Mouse (Mus musculus): ENCODE measurements at regions not wholly inside any gene's neighbourhood (a gene's known extent, or its start where the extent isn't known, plus 50 kb on each side); places are given as distances from the start of the nearest gene placed in this dataset.

DNA sequence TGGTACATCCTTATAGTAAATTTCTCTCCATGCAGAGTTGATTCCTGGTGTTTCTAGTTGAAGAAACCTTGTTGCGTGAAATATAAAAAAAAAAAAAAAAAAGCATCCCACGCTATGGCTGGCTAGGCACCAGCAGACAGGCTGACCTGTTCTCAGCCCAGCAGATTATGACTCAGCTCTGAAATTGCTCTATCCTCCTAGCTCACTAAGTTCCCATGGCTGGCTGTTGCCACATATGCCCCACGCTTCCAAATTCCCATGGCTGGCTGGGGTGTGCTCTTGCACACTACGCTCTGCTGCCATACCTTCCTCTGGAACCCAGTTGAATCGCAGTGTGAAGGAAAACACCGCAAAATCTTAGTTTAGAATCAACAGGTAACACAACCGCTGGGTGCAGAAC lies 270.1 kb downstream of the Mid1ip1 start:
- DNase-seq (ENCODE audit: low spot score in 2 of 2) = no peak
- Histone ChIP-seq H3K27ac (no peak overlapping the region), H3K4me3 (no peak overlapping the region)
- TF ChIP-seq CTCF (conservative IDR thresholded peaks at IDR 0.05) = no peak

DNA sequence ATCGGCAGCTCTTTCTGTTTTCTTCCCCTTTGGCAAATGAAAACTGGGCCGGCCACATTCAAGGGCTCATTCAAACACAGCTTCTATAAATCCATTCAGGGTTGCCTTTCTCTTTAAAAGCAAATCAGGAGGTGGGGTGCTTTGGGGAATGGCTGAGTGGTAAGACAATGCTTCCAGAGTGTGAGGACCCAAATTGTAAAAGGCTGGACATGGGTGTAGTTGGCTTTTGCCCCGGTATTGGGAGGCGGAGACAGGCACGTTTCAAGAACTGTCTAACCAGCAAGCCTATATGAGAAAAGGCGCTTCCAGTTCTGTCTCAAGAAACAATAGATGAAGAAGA lies 277.0 kb downstream of the Mid1ip1 start:
- DNase-seq (ENCODE audit: low spot score in 2 of 2) = no peak
- no peak for TF ChIP-seq CTCF (conservative IDR thresholded peaks at IDR 0.05)
- Histone ChIP-seq H3K27ac (peak overlapping the region; percentile 78), H3K4me3 (peak overlapping the region; percentile 43; the same call in 1 of the 2 replicates)

DNA sequence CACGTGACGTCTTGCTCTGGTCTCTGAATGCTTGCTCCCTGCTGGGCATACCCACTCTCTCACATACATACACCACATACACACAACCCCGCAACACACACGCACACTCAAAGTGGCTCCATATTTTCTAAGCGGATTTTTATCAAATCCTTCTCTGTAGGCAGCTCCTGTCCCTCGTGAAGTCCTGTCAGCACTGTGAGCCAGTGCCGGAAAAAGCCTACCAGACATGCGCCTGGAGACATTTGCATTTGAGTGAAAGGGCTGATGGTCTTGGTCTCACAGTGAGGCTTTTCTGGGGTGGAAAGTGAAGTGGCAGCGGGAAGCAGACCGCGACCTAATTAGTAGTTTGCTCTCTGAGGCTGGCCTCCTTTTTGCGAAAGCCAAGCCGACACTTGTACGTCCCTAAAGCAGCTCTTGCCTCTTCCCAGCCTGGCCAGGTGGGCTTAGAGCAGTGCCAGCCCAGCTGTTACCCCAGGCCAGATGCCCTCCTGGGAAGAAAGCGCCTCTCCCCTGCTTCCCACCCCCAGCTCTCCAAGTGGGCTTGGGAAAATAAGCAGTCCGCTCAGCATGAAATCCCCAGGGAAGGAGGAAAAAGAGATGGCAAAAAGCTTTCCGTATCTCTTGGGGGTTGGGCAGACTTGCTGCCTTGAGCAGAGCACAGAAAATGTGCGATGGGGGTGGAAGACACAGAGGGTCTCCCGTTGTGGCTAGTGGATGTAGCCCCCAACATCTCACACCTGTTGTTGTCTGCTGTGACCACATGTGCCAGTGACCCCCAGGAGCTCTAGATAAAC lies 277.6 kb downstream of the Mid1ip1 start:
- H3K27ac ChIP-seq = peak overlapping the region; percentile 78
- no peak for TF ChIP-seq CTCF (conservative IDR thresholded peaks at IDR 0.05)
- peak overlapping the region; percentile 43 for H3K4me3 ChIP-seq
- DNase-seq (ENCODE audit: low spot score in 2 of 2) = peak; percentile 16 to 29

DNA sequence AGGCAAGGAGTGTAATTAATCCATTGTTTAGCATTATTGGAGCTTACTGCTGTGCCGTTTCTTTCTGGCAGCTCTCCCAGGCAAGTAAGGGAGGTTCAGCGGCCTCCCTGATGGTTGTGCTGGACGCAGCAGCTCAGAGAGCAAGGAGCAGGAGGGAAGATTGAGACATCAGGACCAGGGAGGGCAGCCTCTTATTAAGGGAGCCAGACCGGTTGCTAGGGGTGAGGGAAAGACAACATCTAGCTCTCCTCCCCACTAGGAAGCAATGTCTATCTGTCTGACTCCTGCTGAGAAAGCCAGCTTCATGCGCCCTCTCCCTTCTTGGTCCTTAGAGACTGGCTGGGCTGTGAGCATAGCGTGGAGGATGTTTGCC lies 278.2 kb downstream of the Mid1ip1 start:
- H3K4me3 ChIP-seq = peak overlapping the region; percentile 43; the same call in 1 of the 2 replicates
- H3K27ac ChIP-seq = peak overlapping the region; percentile 78
- no peak for TF ChIP-seq CTCF (conservative IDR thresholded peaks at IDR 0.05)
- no peak for DNase-seq (ENCODE audit: low spot score in 2 of 2)

DNA sequence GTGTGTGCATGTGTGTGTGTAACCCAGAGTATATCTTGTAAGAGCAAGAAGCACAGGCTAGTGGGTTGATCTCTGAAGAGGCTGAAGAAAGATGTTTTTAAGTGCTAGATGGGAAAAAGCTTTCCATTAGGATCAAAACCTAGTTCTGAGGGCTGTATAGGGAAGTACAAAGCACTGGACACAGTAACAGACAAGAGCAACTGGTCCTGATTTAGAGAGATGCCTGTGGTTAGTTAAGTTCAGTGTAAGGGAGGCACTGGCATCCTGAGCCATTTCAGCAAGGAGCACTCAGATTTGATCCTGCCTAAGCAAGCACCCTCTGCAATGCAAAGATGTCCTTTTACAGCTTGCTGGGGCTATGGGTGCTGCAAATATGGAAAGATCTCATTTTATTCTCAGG lies 280.1 kb downstream of the Mid1ip1 start:
- TF ChIP-seq CTCF (conservative IDR thresholded peaks at IDR 0.05) = no peak
- DNase-seq (ENCODE audit: low spot score in 2 of 2) = no peak
- H3K27ac ChIP-seq = no peak overlapping the region
- H3K4me3 ChIP-seq = no peak overlapping the region

DNA sequence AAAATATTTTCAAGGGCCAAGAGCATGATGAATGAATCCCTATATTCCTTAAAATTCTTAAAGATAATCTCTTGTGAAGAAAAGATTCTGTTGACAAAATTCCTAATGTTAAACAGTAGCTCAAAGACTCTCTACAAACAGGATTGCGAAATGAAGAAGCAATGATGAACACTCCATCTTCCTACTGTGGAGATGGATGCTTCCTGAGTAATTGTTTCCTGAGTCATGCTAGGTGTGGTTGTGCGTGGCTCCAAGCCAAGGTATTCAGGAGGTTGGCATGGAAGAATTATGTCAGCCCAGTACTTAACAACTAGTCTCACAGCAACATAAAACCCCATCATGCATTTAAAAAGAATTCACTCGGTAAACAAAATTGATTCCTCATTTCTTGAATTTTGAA lies 286.4 kb downstream of the Mid1ip1 start:
- no peak overlapping the region for H3K27ac ChIP-seq
- no peak for TF ChIP-seq CTCF (conservative IDR thresholded peaks at IDR 0.05)
- DNase-seq (ENCODE audit: low spot score in 2 of 2) = no peak

DNA sequence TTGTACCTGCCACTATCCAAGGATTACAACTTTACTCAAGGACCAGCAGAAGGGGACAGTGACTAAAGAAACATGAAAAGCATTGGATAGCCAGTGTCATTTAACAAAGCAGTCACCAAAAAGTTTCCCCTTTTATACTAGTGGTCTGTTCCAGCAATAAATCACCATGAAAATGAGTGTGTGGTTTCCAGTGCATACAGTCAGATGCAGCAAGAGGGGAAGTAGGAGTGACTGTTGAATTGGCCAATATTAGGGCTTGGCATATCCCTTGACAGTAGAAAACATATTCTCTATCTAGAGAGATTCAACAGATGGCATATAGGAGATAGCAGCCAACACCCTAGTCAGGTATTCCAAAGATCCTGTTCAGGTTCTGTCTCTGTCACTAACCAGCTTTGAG lies 259.8 kb upstream of the H2al1a start:
- DNase-seq (ENCODE audit: low spot score in 2 of 2) = no peak
- Histone ChIP-seq H3K27ac (no peak overlapping the region), H3K4me3 (no peak overlapping the region)
- TF ChIP-seq CTCF (conservative IDR thresholded peaks at IDR 0.05) = no peak

More for the DNA sequence above, 286.4 kb downstream of the Mid1ip1 start:
- no peak overlapping the region for H3K4me3 ChIP-seq

DNA sequence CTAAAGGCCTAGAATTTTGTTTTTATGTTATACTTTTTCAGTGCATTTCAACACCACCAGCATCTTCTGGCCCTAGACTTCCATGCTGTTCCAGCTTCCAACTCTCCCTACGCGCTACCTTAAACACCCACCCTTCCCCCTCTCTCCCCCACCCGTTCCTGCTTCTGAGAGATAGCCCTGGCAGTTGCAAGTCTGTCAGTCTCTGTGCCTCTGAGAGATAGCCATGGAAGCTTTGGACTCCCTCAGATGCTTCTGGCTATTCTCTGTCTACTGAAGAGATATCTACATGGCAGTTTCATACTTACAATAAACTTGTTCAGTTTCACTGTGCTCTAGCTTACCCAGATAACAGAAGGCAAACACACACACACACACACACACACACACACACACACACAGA lies 252.3 kb upstream of the H2al1a start:
- no peak for DNase-seq (ENCODE audit: low spot score in 2 of 2)
- Histone ChIP-seq H3K4me3 (no peak overlapping the region), H3K27ac (no peak overlapping the region)
- no peak for TF ChIP-seq CTCF (conservative IDR thresholded peaks at IDR 0.05)

DNA sequence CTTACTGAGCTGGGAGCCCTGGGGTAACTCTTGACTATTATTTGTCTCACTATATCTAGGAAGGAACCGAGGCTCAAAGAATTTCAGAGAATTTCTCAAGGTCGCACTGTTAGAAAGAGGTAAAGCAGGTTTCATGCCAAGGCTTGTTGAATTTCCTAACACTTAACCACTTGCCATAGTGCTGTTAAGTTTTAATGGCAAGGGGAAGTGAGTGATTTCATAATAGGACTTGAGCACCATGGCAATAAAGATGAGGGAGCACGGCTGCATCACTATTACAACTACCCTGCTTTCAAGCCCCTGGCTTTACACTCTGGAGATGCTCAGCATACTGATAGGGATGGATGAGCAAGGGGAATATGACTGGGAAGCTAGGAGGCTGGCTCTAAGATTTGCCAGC lies 216.9 kb upstream of the H2al1a start:
- no peak overlapping the region for H3K4me3 ChIP-seq
- TF ChIP-seq CTCF (conservative IDR thresholded peaks at IDR 0.05) = no peak
- DNase-seq (ENCODE audit: low spot score in 2 of 2) = no peak
- H3K27ac ChIP-seq = no peak overlapping the region

DNA sequence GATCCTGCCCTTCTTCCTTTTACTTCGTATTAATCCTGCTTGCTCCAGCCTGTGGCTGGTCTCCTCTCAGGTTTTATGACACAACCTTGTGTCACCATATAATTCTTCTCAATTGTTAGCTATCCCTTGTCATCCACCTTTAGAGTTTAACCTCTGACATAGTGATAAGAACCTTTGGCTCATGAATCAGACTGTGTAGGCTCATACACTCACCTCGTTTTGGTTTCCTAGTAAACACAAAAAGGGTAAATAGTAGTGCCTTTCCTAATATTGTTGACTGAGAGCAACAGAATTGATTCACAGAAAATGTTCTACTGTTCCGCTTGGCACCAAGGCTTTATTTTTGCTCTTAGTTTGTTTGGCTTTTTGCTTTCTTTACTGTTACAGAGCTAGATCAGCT lies 216.2 kb upstream of the H2al1a start:
- Histone ChIP-seq H3K27ac (no peak overlapping the region), H3K4me3 (no peak overlapping the region)
- TF ChIP-seq CTCF (conservative IDR thresholded peaks at IDR 0.05) = no peak
- no peak for DNase-seq (ENCODE audit: low spot score in 2 of 2)

DNA sequence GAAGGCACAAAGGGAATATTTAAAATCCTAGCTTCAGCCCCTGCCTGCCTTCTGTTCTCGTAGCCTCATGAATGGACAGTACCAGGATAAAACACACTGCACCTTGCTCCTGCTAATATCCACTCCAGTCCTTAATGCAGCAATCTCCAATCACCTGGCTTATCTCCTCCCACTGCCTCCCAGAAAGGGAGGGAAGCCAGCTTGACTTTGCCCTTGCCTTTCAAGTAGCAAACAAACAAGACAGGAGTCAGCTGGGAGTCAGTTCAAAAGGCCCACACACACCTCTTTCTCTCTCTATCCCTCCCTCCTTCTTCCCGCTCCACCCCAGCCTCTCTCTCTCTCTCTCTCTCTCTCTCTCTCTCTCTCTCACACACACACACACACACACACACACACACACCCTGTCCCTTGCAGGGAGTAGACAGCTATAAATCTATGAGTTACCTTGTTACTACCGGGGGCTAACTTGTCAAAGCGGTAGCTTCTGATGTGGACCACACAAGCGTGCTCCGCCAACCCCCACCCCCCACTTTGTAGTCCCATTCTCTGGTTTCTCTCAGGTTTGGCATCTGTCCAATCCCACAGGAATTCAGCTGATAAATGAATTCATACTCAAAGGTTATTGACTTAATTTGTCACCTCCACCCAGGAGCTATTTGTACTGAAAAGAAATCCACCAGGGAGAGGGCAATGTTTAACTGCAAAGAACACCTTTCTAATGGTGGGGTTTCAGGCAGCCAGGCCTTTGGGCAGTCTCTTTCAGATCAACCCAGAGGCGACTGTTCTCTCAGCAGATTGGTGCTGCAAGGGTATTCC lies 212.6 kb upstream of the H2al1a start:
- TF ChIP-seq CTCF (conservative IDR thresholded peaks at IDR 0.05) = no peak
- no peak overlapping the region for H3K4me3 ChIP-seq
- H3K27ac ChIP-seq = no peak overlapping the region
- DNase-seq (ENCODE audit: low spot score in 2 of 2) = no peak

DNA sequence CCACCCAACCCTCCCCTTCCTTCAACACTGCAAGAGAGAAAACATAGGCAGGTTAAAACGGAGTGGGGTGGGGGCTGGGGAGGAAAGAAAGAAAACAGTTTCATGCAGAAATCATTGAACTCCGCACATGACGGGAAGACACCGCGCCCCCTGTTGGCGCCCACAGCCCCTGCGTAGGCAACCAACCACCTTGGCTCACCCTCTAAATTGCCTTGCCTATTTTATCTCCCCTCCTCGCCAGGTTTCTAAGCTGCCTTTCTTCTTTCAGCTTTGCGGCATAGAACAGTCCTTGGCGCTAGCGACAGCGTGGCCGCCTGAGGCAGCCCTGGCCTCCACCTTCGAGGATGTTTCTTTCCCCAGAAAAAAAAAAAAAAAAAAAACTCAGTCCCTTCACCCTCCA lies 211.1 kb upstream of the H2al1a start:
- peak in 1 of 2 experiments; percentile 23 for DNase-seq (ENCODE audit: low spot score in 2 of 2)
- Histone ChIP-seq H3K4me3 (peak overlapping the region; percentile 35; the same call in 1 of the 2 replicates), H3K27ac (no peak overlapping the region)
- TF ChIP-seq CTCF (conservative IDR thresholded peaks at IDR 0.05) = peak; percentile 74

DNA sequence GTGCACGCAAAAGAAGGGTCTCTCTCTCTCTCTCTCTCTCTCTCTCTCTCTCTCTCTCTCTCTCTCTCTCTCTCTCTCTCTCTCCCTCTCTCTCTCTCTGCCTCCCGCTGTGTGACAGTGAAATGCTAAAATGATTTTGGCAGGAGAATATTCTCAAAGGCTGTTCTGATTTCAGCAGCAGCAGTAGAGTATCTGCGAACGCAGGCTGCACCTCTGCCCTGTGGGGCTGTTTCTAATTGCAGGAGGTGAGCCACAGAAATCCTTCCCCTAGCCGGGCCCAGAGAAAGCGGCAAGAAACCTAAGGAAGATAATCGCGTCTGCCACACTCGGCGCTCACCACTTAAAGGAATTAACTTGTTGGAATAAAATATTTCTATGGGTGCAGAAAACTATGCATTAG lies 210.6 kb upstream of the H2al1a start:
- no peak for TF ChIP-seq CTCF (conservative IDR thresholded peaks at IDR 0.05)
- no peak overlapping the region; the same call in 1 of the 2 replicates for H3K4me3 ChIP-seq

DNA sequence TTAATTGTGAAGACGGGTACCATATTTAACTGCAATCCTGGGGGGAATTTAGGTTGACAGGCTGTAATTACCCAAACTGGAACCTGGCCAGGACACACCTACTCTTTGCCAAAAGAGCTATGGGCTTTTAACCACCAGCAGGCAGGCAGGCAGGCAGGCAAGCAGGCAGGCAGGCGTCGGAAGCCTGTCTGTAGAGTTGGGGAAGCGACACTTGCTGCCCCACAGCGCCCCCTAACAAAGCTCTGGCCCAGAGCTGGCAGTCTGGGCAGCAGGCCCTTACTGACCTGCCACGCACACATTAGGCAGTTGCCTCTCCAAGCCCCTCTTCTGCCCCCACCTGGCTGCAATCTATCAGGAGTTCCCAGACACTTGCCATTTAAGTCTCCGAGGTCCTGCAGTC lies 208.6 kb upstream of the H2al1a start:
- peak; percentile 68 for TF ChIP-seq CTCF (conservative IDR thresholded peaks at IDR 0.05)
- peak in 1 of 2 experiments; percentile 20 for DNase-seq (ENCODE audit: low spot score in 2 of 2)
- no peak overlapping the region for H3K4me3 ChIP-seq
- H3K27ac ChIP-seq = no peak overlapping the region

More for the DNA sequence above, 210.6 kb upstream of the H2al1a start:
- no peak for DNase-seq (ENCODE audit: low spot score in 2 of 2)
- no peak overlapping the region for H3K27ac ChIP-seq

All from layer of hippocampus, adult 2 months (tissue).